Mouse (Mus musculus) midbrain, postnatal 0 days (tissue): ENCODE results near the gene Rasd2. TPM values are rescaled to one million over a fixed set of nuclear protein-coding genes. Genes with fewer than 3 reads are reported as not detected.

ENCODE experiments used
- ATAC-seq: fragments of 200-750 bp; cut with Nextera tagmentation; 2 replicates; pipeline ENCODE4 v1.8.0; 2017; ENCODE audit warnings: moderate number of reproducible peaks, mild to moderate bottlenecking, moderate TSS enrichment, moderate library complexity; ENCODE audit not compliant: low FRiP score
- DNase-seq: peaks from one replicate; pipeline ENCODE4 v3.0.0-alpha.2; 2015; ENCODE audit warnings: low spot score
- H3K27ac ChIP-seq: fragments of 300-500 bp; sonication (generic); 2 replicates; pipeline ENCODE4 v1.5.1; 2014; ENCODE audit warnings: low read depth, mild to moderate bottlenecking, low read length, mixed read lengths
- H3K27me3 ChIP-seq: fragments of 300-500 bp; sonication (generic); 2 replicates; pipeline ENCODE4 v1.6.1; 2014; ENCODE audit warnings: low read length, control low read depth, mixed read lengths; ENCODE audit not compliant: insufficient read depth
- H3K36me3 ChIP-seq: fragments of 300-500 bp; sonication (generic); 2 replicates; pipeline ENCODE4 v1.6.1; 2014; ENCODE audit warnings: low read length, control low read depth, mixed read lengths; ENCODE audit not compliant: insufficient read depth
- H3K4me1 ChIP-seq: fragments of 300-500 bp; sonication (generic); 2 replicates; pipeline ENCODE4 v1.6.1; 2014; ENCODE audit warnings: mild to moderate bottlenecking, control low read depth, antibody characterized with exemption, low read length, mixed read lengths; ENCODE audit not compliant: insufficient read depth
- H3K4me2 ChIP-seq: fragments of 300-500 bp; sonication (generic); 2 replicates; pipeline ENCODE4 v1.6.1; 2014; ENCODE audit warnings: low read depth, mild to moderate bottlenecking, low read length, mixed read lengths; ENCODE audit not compliant: poor library complexity, severe bottlenecking
- H3K4me3 ChIP-seq: fragments of 300-500 bp; sonication (generic); 2 replicates; pipeline ENCODE4 v1.5.1; 2014; ENCODE audit warnings: low read depth, mild to moderate bottlenecking, low read length, moderate library complexity
- H3K9ac ChIP-seq: fragments of 300-500 bp; sonication (generic); replicated peaks from 2 replicates; pipeline ENCODE4 v1.6.1; 2014; ENCODE audit warnings: mild to moderate bottlenecking, low read length, moderate library complexity, mixed read lengths; ENCODE audit not compliant: poor library complexity, severe bottlenecking
- H3K9me3 ChIP-seq: fragments of 300-500 bp; sonication (generic); 2 replicates; pipeline ENCODE4 v1.6.1; 2016; ENCODE audit warnings: low read length, control low read depth
- CTCF ChIP-seq: IDR thresholded peaks from 2 replicates; pipeline ENCODE4 v1.5.1; 2016; ENCODE audit warnings: antibody characterized with exemption, mild to moderate bottlenecking
- WGBS: fragments of 180-500 bp; shearing (Covaris S2); extraction: QIAGEN DNeasy Blood & Tissue Kit; methylation state at CpG from one replicate; pipeline ENCODE4 v1.1.7; 2014; 5-methylcytosine and 5-hydroxymethylcytosine counted together
- polyA plus RNA-seq: library from polyadenylated mRNA; unstranded; fragments of >200 nt; fragmentation: Nextera tagmentation; extraction: Ambion mirVana; gene quantifications from 2 replicates; pipeline ENCODE4 v1.2.1, GENCODE M21; 2015
- total RNA-seq: library from RNA; depleted of rRNA; stranded (reverse); fragments of >200 nt; gene quantifications from 2 replicates; pipeline ENCODE4 v1.2.3, GENCODE M21; 2014

Rasd2 gene
- total and polyA plus RNA-seq, 2 experiments from 2014 or later: 5.5 to 14.4 TPM

- Histone ChIP-seq H3K9ac (no peak overlapping the region), H3K27me3 (no peaks in the 10 kb centered on the region), H3K4me1 (peaks cover 3% of the 10 kb centered on the region; the same call in 1 of the 2 replicates), H3K4me3 (no peak overlapping the region), H3K27ac (no peak overlapping the region), H3K9me3 (no peaks in the 10 kb centered on the region), H3K4me2 (no peak overlapping the region), H3K36me3 (no peaks in the 10 kb centered on the region)
- no peak for TF ChIP-seq CTCF
- 81% methylated on average over 2 of the region's 2 CpGs for WGBS
- ATAC-seq (no peak), DNase-seq (no peak)
These were observed 10.3 kb upstream of the Rasd2 start for GRCm38 (mm10) chr8:75203420-75203819.

- Histone ChIP-seq H3K4me3 (no peak overlapping the region), H3K9me3 (no peaks in the 10 kb centered on the region), H3K36me3 (no peaks in the 10 kb centered on the region), H3K9ac (no peak overlapping the region), H3K27ac (no peak overlapping the region), H3K4me2 (no peak overlapping the region), H3K27me3 (0 out of 2 replicates have a peak, but pooled peaks cover 4% of the 10 kb centered on the region), H3K4me1 (no peaks in the 10 kb centered on the region; the same call in 1 of the 2 replicates)
- no peak for TF ChIP-seq CTCF
- ATAC-seq (no peak), DNase-seq (no peak)
- WGBS: 88% methylated on average over 13 of the region's 13 CpGs
These were observed 9.4 kb upstream of the Rasd2 start for GRCm38 (mm10) chr8:75204190-75204868.

GRCm38 (mm10) chr8:75211461-75211860 lies 2.3 kb upstream of the Rasd2 start:
- Histone ChIP-seq H3K9ac (no peak overlapping the region), H3K9me3 (no peaks in the 10 kb centered on the region), H3K27ac (no peak overlapping the region), H3K4me2 (no peak overlapping the region), H3K4me3 (no peak overlapping the region), H3K27me3 (peaks cover 24% of the 10 kb centered on the region), H3K4me1 (peaks cover 4% of the 10 kb centered on the region; the same call in 1 of the 2 replicates), H3K36me3 (no peaks in the 10 kb centered on the region)
- DNase-seq: peak; percentile 44
- no peak for TF ChIP-seq CTCF
- WGBS: 43% methylated on average over 3 of the region's 3 CpGs
- no peak for ATAC-seq

DNA sequence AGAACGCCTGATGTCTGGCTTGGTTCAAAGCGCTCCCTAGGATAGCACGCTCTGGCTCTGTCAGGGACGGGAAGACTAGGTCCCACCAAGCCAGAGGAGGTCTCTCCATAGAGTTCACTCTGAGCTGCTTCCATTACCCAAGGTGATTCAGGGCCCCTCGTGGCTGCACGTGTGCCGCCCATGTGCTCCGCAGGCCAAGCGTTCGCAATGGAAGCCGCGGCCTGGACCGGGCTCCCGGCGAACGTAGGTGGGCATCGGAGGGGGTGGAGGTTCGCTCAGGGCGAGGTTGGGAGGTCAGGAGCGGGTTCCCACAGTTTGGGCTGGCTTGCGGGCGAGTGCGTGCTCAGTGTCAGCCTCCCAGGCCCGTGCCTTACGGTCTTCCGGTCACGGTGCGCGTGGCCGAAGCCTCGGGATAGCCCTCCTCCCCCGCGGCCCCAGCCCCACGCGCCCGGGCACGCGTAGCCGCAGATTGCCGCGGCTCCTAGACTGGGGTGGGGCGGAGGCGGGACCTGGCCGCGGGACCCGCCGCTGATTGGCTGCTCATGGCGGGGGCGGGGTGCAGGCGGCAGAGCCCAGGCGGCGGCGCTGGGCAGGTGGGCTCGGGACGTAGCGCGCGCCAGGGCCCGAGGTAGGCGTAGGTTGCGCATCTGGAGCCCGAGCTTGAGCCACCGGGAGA lies 975 bp upstream of the Rasd2 start:
- Histone ChIP-seq H3K4me3 (peak overlapping the region; percentile 56), H3K4me1 (peaks cover 4% of the 10 kb centered on the region; the same call in 1 of the 2 replicates), H3K36me3 (no peaks in the 10 kb centered on the region), H3K4me2 (peak overlapping the region; percentile 93), H3K27me3 (peaks cover 24% of the 10 kb centered on the region), H3K27ac (no peak overlapping the region), H3K9ac (peak overlapping the region; percentile 51), H3K9me3 (no peaks in the 10 kb centered on the region)
- 1% methylated on average over 58 of the region's 63 CpGs for WGBS
- TF ChIP-seq CTCF: no peak
- ATAC-seq: peak; percentile 91
- peak; percentile 62 for DNase-seq

- Histone ChIP-seq H3K27ac (no peak overlapping the region), H3K9ac (peak overlapping the region; percentile 51), H3K9me3 (no peaks in the 10 kb centered on the region), H3K36me3 (no peaks in the 10 kb centered on the region), H3K4me3 (peak overlapping the region; percentile 56), H3K4me2 (peak overlapping the region; percentile 93), H3K4me1 (peaks cover 4% of the 10 kb centered on the region; the same call in 1 of the 2 replicates), H3K27me3 (peaks cover 24% of the 10 kb centered on the region)
- 0% methylated on average over 36 of the region's 36 CpGs for WGBS
- peak; percentile 67 for ATAC-seq
- TF ChIP-seq CTCF: no peak
- no peak for DNase-seq
These were observed 465 bp upstream of the Rasd2 start for GRCm38 (mm10) chr8:75213307-75213651.

- H3K9me3 ChIP-seq: no peaks in the 10 kb centered on the region
- TF ChIP-seq CTCF: no peak
- H3K36me3 ChIP-seq: no peaks in the 10 kb centered on the region
- ATAC-seq: no peak
- peaks cover 4% of the 10 kb centered on the region; the same call in 1 of the 2 replicates for H3K4me1 ChIP-seq
- H3K27me3 ChIP-seq: peaks cover 20% of the 10 kb centered on the region
- no peak overlapping the region for H3K27ac ChIP-seq
- no peak overlapping the region for H3K4me3 ChIP-seq
- no peak overlapping the region for H3K9ac ChIP-seq
- 63% methylated on average over 1 of the region's 1 CpGs for WGBS
- no peak overlapping the region for H3K4me2 ChIP-seq
- peak; percentile 58 for DNase-seq
These were observed 1.3 kb downstream of the Rasd2 start for GRCm38 (mm10) chr8:75215046-75215445.
